Mouse (Mus musculus) lung, embryonic 14.5 days (tissue): ENCODE data around the gene Ankrd63. TPM values are rescaled to one million over a fixed set of nuclear protein-coding genes. Genes with fewer than 3 reads are reported as not detected.

ENCODE experiments used
- ATAC-seq: fragments of 200-750 bp; cut with Nextera tagmentation; 2 replicates; pipeline ENCODE4 v1.8.0; 2017; ENCODE audit warnings: mild to moderate bottlenecking, moderate TSS enrichment, moderate library complexity; ENCODE audit not compliant: insufficient read depth
- DNase-seq: peaks from one replicate; pipeline ENCODE4 v3.0.0-alpha.2; 2015
- H3K27ac ChIP-seq: fragments of 300-500 bp; sonication (generic); 2 replicates; pipeline ENCODE4 v1.5.1; 2014; ENCODE audit warnings: low read depth, mild to moderate bottlenecking, moderate library complexity
- H3K27me3 ChIP-seq: fragments of 300-500 bp; sonication (generic); 2 replicates; pipeline ENCODE4 v1.6.1; 2014; ENCODE audit warnings: low read length, control low read depth; ENCODE audit not compliant: insufficient read depth
- H3K36me3 ChIP-seq: fragments of 300-500 bp; sonication (generic); 2 replicates; pipeline ENCODE4 v1.6.1; 2014; ENCODE audit warnings: control low read depth; ENCODE audit not compliant: insufficient read depth
- H3K4me1 ChIP-seq: fragments of 300-500 bp; sonication (generic); 2 replicates; pipeline ENCODE4 v1.6.1; 2014; ENCODE audit warnings: antibody characterized with exemption, control low read depth; ENCODE audit not compliant: insufficient read depth
- H3K4me2 ChIP-seq: fragments of 300-500 bp; sonication (generic); 2 replicates; pipeline ENCODE4 v1.6.1; 2014; ENCODE audit warnings: mild to moderate bottlenecking
- H3K4me3 ChIP-seq: fragments of 300-500 bp; sonication (generic); 2 replicates; pipeline ENCODE4 v1.5.1; 2014; ENCODE audit warnings: low read depth, low read length
- H3K9ac ChIP-seq: fragments of 300-500 bp; sonication (generic); 2 replicates; pipeline ENCODE4 v1.6.1; 2014
- H3K9me3 ChIP-seq: fragments of 300-500 bp; sonication (generic); 2 replicates; pipeline ENCODE4 v1.6.1; 2016; ENCODE audit warnings: low read depth, low read length, control low read depth
- CTCF ChIP-seq: IDR thresholded peaks from 2 replicates; pipeline ENCODE4 v1.5.1; 2016; ENCODE audit warnings: antibody characterized with exemption, low read depth
- WGBS: fragments of 180-500 bp; shearing (Covaris S2); extraction: QIAGEN DNeasy Blood & Tissue Kit; methylation state at CpG from one replicate; pipeline ENCODE4 v1.1.7; 2014; 5-methylcytosine and 5-hydroxymethylcytosine counted together
- polyA plus RNA-seq: library from polyadenylated mRNA; unstranded; fragments of >200 nt; fragmentation: Nextera tagmentation; extraction: Ambion mirVana; gene quantifications from 2 replicates; pipeline ENCODE4 v1.2.1, GENCODE M21; 2014

Gene Ankrd63
- polyA plus RNA-seq, 1 experiment from 2014 or later: not detected

DNA sequence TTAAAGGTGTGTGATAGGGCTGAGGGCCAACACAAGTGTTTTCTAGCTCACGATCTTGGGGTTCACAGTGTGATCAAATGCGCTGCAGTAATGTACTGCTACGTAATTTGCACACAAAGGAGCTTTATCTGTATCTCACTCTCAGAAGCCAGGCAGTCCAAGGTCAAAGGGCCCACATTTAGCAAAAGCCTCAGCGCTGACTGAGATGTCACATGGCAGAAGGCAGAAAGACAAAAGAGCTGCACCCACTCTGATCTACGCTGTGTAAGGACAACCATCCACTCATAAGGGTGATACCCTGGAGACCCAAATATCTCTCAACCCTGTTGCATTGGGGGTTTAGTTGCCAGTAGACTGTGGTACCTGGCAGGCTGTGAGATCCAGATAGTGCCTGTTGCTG lies 36.6 kb downstream of the Ankrd63 start:
- no peak for ATAC-seq
- Histone ChIP-seq H3K4me1 (no peaks in the 10 kb centered on the region), H3K27ac (no peak overlapping the region), H3K9ac (no peak overlapping the region), H3K27me3 (peaks cover 17% of the 10 kb centered on the region), H3K36me3 (no peaks in the 10 kb centered on the region), H3K4me3 (no peak overlapping the region), H3K4me2 (no peak overlapping the region), H3K9me3 (no peaks in the 10 kb centered on the region)
- TF ChIP-seq CTCF: no peak
- DNase-seq: no peak
- 45% methylated on average over 5 of the region's 5 CpGs for WGBS

- no peak for DNase-seq
- Histone ChIP-seq H3K27me3 (peaks cover 21% of the 10 kb centered on the region), H3K4me1 (no peaks in the 10 kb centered on the region), H3K9me3 (no peaks in the 10 kb centered on the region), H3K4me2 (no peak overlapping the region), H3K36me3 (no peaks in the 10 kb centered on the region), H3K27ac (no peak overlapping the region), H3K4me3 (no peak overlapping the region), H3K9ac (no peak overlapping the region)
- no peak for TF ChIP-seq CTCF
- no peak for ATAC-seq
- 75% methylated on average over 4 of the region's 4 CpGs for WGBS
Observed at GRCm38 (mm10) chr2:118665616-118666015, 38.1 kb downstream of the Ankrd63 start.

GRCm38 (mm10) chr2:118664975-118665516 lies 38.7 kb downstream of the Ankrd63 start:
- WGBS: 44% methylated on average over 3 of the region's 3 CpGs
- TF ChIP-seq CTCF: no peak
- Histone ChIP-seq H3K4me3 (no peak overlapping the region), H3K9ac (no peak overlapping the region), H3K4me1 (no peaks in the 10 kb centered on the region; the same call in 1 of the 2 replicates), H3K4me2 (no peak overlapping the region), H3K9me3 (no peaks in the 10 kb centered on the region), H3K36me3 (no peaks in the 10 kb centered on the region), H3K27me3 (peaks cover 21% of the 10 kb centered on the region), H3K27ac (no peak overlapping the region)
- DNase-seq (no peak), ATAC-seq (no peak)

- Histone ChIP-seq H3K4me3 (peak overlapping the region; percentile 40), H3K27ac (no peak overlapping the region), H3K36me3 (no peaks in the 10 kb centered on the region), H3K9ac (peak overlapping the region; percentile 43; the same call in 1 of the 2 replicates), H3K4me2 (peak overlapping the region; percentile 73), H3K4me1 (peaks cover 7% of the 10 kb centered on the region; the same call in 1 of the 2 replicates), H3K27me3 (peaks cover 21% of the 10 kb centered on the region), H3K9me3 (no peaks in the 10 kb centered on the region)
- DNase-seq: no peak
- peak; percentile 28 for ATAC-seq
- WGBS: 50% methylated on average over 19 of the region's 19 CpGs
- TF ChIP-seq CTCF: no peak; the same call in 1 of the 2 replicates
Observed at GRCm38 (mm10) chr2:118663804-118664766, 39.7 kb downstream of the Ankrd63 start.

- peak; percentile 49 for DNase-seq
- 0 out of 2 replicates have a peak, but pooled peaks have one; percentile 18 for ATAC-seq
- Histone ChIP-seq H3K36me3 (no peaks in the 10 kb centered on the region), H3K9me3 (no peaks in the 10 kb centered on the region), H3K4me2 (peak within 1 kb of the TSS; percentile 73), H3K27me3 (peaks cover 21% of the 10 kb centered on the region), H3K9ac (peak within 1 kb of the TSS; percentile 43; the same call in 1 of the 2 replicates), H3K4me3 (peak within 1 kb of the TSS; percentile 40), H3K4me1 (peaks cover 9% of the 10 kb centered on the region; the same call in 1 of the 2 replicates), H3K27ac (no peak within 1 kb of the TSS)
- no peak for TF ChIP-seq CTCF
- WGBS: 1% methylated on average over 37 of the region's 37 CpGs
Observed at GRCm38 (mm10) chr2:118662902-118663803, 40.6 kb downstream of the Ankrd63 start, which contains the start of gene Pak6. Pak6 (plus strand) TSS chr2:118663303.

DNA sequence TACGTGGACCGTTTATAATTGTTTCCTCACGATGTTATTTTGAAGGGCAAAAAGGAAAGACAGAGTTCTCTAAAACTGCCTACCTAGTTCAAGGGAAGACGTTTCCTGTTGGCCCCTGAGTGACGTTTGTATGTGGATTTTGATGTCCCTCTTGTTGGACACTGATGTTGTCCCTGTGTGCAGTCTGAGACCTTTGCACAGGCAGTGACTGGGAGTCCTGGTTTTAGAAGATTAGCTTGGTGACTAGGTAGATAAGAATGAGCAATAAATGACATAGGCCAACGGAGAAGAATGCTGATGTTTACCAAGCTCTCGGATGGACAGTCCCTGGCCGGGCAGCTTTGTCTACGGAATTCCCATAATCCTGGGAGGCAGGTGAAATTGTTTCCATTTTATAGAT lies 41.9 kb downstream of the Ankrd63 start:
- TF ChIP-seq CTCF: no peak
- Histone ChIP-seq H3K4me3 (no peak overlapping the region), H3K4me1 (peaks cover 9% of the 10 kb centered on the region; the same call in 1 of the 2 replicates), H3K9ac (no peak overlapping the region), H3K27me3 (peaks cover 21% of the 10 kb centered on the region), H3K4me2 (no peak overlapping the region), H3K9me3 (no peaks in the 10 kb centered on the region), H3K27ac (no peak overlapping the region), H3K36me3 (no peaks in the 10 kb centered on the region)
- 65% methylated on average over 9 of the region's 9 CpGs for WGBS
- ATAC-seq: no peak
- DNase-seq: no peak
